Mouse (Mus musculus) spleen, adult 2 months (tissue): Measurements from ENCODE around the gene Cd276. TPM values are rescaled to one million over a fixed set of nuclear protein-coding genes. Genes with fewer than 3 reads are reported as not detected.

Experiments
- DNase-seq, 2 experiments: peaks; one replicate each; pipeline versions ENCODE4 v3.0.0 to v3.0.0-alpha.2; 2012 to 2021; ENCODE audit warnings: low spot score in 2 of 2, low read depth in 1 of 2
- H3K27ac ChIP-seq: fragments of 200-500 bp; 2 replicates; pipeline ENCODE4 v1.5.1; 2012; ENCODE audit warnings: low read length, inconsistent platforms; ENCODE audit not compliant: insufficient read depth
- H3K27me3 ChIP-seq: fragments of 200-500 bp; 2 replicates; pipeline ENCODE4 v1.6.1; 2012; ENCODE audit warnings: mild to moderate bottlenecking, moderate library complexity, low read length, inconsistent platforms; ENCODE audit not compliant: control insufficient read depth, insufficient read depth
- H3K36me3 ChIP-seq: fragments of 200-500 bp; 2 replicates; pipeline ENCODE4 v1.6.1; 2012; ENCODE audit warnings: mild to moderate bottlenecking, low read length, inconsistent platforms; ENCODE audit not compliant: control insufficient read depth, insufficient read depth
- H3K4me1 ChIP-seq: fragments of 200-500 bp; 2 replicates; pipeline ENCODE4 v1.6.1; 2011; ENCODE audit warnings: inconsistent platforms; ENCODE audit not compliant: control insufficient read depth, insufficient read depth, insufficient read length
- H3K4me3 ChIP-seq: fragments of 200-500 bp; 2 replicates; pipeline ENCODE4 v1.5.1; 2011; ENCODE audit warnings: mild to moderate bottlenecking, inconsistent platforms; ENCODE audit not compliant: insufficient read depth, insufficient read length; ENCODE audit errors: extremely low read depth
- CTCF ChIP-seq: fragments of 200-500 bp; IDR thresholded peaks from 2 replicates; pipeline ENCODE4 v1.5.1; 2011; ENCODE audit warnings: mild to moderate bottlenecking, inconsistent platforms; ENCODE audit not compliant: insufficient read depth, insufficient read length, insufficient replicate concordance; ENCODE audit errors: extremely low read depth
- POLR2A ChIP-seq: fragments of 200-500 bp; IDR thresholded peaks from 2 replicates; pipeline ENCODE4 v1.6.1; 2011; ENCODE audit warnings: low read depth, low read length, inconsistent platforms
- WGBS: fragments of 180-500 bp; shearing (Covaris S2); methylation state at CpG from one replicate; pipeline ENCODE4 v1.1.7; 2018; 5-methylcytosine and 5-hydroxymethylcytosine counted together
- polyA plus RNA-seq: library from polyadenylated mRNA; depleted of rRNA; stranded (reverse); fragments of >200 nt; gene quantifications from 2 replicates; pipeline ENCODE4 v1.2.3, GENCODE M21; 2012

Gene Cd276
- polyA plus RNA-seq, 1 experiment = 2.4 TPM

DNA sequence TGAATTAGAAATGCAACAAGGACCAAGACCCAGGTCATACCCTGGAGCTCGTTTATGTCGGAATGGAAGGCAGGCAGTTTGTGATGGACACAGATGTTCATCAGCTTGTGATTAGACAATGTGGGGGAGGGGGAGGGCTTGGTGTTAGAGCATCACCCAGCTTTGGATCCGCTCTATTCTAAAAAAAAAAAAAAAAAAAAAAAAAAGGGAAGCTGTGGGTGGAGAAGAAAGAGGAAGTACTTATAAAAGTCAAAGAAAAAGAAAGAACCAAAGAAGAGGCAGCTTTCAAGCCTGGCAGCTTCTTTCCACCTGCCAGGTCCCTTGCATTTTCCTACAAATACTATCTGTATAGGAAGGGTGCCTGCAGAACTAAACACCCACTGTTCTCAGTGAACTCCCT is 17.5 kb downstream of the Cd276 start:
- H3K27me3 ChIP-seq = no peaks in the 10 kb centered on the region
- no peaks in the 10 kb centered on the region for H3K36me3 ChIP-seq
- peaks cover 32% of the 10 kb centered on the region for H3K4me1 ChIP-seq
- TF ChIP-seq CTCF (no peak), POLR2A (no peak)
- DNase-seq = peak; percentile 26 to 68
- H3K4me3 ChIP-seq = peak overlapping the region; percentile 39; the same call in 1 of the 2 replicates
- WGBS = 2% methylated on average over 3 of the region's 3 CpGs
- H3K27ac ChIP-seq = peak overlapping the region; percentile 60

DNA sequence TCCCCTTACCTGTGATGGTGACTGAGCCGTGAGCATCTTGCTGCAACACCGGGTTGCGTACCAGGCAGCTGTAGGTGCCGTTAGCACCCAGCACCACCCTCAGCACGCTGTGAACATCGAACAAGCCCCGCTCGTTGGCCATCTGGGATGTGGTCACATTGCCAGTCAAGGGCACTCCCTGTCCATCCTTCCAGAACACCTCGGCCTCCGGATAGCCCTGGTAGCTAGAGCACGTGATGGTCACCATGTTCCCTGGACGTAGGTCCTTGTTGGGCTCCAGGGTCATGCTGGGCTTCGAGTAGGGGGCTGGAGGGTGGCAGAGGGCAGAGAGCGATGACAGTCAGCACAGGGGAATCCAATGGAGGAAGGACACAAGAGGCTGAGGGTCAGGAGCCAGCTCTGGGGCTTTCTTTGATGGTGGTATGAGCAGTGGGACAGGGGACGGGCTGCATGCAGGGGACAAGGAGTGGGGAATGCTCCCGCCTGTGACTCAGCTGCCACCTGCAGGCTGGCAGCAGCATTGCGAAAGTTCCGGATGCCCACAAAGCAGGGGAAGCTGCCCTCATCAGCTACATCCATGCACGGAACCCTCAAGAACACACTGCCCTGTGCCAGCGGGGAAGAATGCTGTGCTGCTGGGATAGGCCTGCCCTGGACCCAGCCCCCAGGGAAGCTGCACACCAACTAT is 19.6 kb downstream of the Cd276 start:
- Histone ChIP-seq H3K4me3 (no peak overlapping the region; the same call in 1 of the 2 replicates), H3K27ac (no peak overlapping the region), H3K4me1 (peaks cover 25% of the 10 kb centered on the region), H3K27me3 (no peaks in the 10 kb centered on the region), H3K36me3 (no peaks in the 10 kb centered on the region)
- 64% methylated on average over 20 of the region's 20 CpGs for WGBS
- TF ChIP-seq CTCF (peak; percentile 89), POLR2A (no peak)
- DNase-seq = peak in 1 of 2 experiments; percentile 57

DNA sequence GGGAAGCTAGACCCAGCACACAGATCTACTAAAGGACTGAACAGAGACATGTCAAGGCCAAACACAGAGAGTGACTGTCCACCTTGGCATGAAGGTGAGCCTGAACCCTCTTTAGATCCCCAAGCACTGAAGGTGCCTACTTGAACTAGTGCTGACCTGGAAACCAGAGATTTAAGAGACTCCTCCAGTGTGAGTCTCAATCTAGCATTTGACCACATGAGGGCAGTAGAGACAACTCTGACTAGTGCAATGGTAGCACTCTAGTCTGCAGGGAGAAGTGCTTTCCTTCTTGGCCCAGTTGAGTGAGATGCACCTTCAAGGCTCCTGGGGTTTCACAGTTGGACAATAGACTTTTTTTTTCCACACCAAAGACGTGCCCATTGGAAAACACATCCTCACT is 20.5 kb downstream of the Cd276 start:
- no peak overlapping the region for H3K4me3 ChIP-seq
- H3K36me3 ChIP-seq = no peaks in the 10 kb centered on the region
- 45% methylated on average over 1 of the region's 1 CpGs for WGBS
- DNase-seq = peak; percentile 58 to 59
- H3K27ac ChIP-seq = no peak overlapping the region
- no peaks in the 10 kb centered on the region for H3K27me3 ChIP-seq
- peaks cover 25% of the 10 kb centered on the region for H3K4me1 ChIP-seq
- TF ChIP-seq CTCF (no peak), POLR2A (no peak)

DNA sequence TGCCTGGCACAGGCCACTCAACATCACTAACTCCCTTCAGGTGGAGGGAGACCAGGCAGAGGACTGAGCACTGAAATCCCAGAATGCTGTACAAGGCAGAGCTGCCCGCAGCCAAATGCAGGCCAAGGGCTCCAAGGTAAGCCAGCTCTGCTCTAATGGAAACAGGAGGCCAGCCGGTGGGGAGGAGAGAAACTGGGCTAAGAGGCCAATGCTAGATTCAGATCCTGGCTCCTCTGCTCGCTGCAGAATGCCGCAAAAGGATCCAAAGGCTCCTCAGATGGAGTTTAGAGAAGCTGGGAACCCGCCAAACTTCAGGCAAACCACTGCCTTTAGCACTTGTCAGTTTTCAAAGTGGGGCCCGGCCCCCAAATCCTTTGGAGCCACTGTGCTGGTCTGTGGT is 21.9 kb downstream of the Cd276 start:
- 91% methylated on average over 6 of the region's 6 CpGs for WGBS
- TF ChIP-seq CTCF (no peak), POLR2A (no peak)

DNA sequence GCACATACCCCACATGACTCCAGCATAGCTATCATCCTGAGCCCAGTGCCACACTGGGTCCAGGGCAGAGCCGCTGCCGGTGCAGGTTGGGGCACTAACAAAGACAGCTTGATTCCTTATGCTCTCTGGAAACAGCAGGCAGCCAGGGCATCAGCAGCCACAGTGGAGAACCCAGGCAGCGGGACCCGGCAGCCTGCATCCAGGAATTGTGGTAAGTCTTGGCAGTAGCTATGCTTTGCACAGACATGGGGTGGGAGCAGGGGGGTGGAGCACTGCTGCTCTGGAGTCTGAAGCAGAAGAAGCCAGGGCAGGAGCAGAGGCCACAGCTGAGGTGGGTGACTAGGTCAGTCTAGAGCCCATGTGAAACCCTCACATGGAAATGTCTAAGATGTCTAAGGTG is 23.0 kb downstream of the Cd276 start:
- no peak for TF ChIP-seq CTCF
- TF ChIP-seq POLR2A = no peak
- Histone ChIP-seq H3K4me1 (peaks cover 16% of the 10 kb centered on the region), H3K27me3 (no peaks in the 10 kb centered on the region), H3K36me3 (no peaks in the 10 kb centered on the region), H3K27ac (no peak overlapping the region), H3K4me3 (no peak overlapping the region)
- 97% methylated on average over 4 of the region's 4 CpGs for WGBS
- DNase-seq = no peak

More for the DNA sequence above, 21.9 kb downstream of the Cd276 start:
- Histone ChIP-seq H3K27me3 (no peaks in the 10 kb centered on the region), H3K27ac (no peak overlapping the region), H3K4me1 (peaks cover 23% of the 10 kb centered on the region), H3K4me3 (no peak overlapping the region), H3K36me3 (no peaks in the 10 kb centered on the region)
- DNase-seq = no peak

DNA sequence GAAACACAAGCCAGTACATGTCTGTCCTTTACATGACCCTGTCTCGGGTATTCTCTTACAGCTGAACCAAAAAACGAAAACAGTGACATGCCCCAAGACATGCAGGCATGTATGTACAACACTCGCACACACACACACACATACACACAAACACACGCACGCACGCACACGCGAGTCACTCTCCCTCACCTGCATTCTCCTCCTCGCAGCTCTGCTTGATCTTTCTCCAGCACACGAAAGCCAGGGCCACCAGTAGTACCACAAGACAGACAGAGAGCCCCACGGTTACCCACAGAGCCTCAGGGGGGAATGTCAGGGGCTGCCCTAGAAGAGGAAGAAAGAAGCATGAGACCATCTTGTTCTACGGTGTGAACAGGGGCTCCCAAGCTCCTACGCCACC is 24.8 kb downstream of the Cd276 start:
- Histone ChIP-seq H3K4me3 (no peak overlapping the region), H3K4me1 (peaks cover 2% of the 10 kb centered on the region; the same call in 1 of the 2 replicates), H3K27me3 (no peaks in the 10 kb centered on the region), H3K27ac (no peak overlapping the region), H3K36me3 (no peaks in the 10 kb centered on the region)
- no peak for DNase-seq
- WGBS = 57% methylated on average over 13 of the region's 13 CpGs
- no peak for TF ChIP-seq CTCF
- no peak for TF ChIP-seq POLR2A

DNA sequence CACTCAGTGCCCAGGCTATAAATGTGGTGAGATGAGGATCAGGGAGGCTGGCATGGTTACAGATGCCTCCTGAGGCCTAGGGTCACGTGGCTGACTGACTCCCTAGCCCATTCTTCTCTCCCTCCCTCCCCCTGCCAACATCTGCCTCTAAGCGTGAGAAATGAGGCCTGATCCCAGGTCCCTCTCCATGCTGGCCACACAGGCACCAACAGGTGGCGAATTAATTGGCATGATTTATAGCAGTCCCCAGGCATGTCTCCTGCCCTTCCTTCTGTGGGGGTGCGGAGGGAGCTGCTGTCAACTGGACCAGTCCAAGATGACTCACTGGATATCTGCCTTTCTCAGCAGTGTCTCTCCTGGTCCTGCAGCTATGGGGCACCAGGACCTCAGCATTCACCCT is 27.4 kb downstream of the Cd276 start:
- no peaks in the 10 kb centered on the region for H3K36me3 ChIP-seq
- DNase-seq = no peak
- TF ChIP-seq CTCF = no peak
- no peak for TF ChIP-seq POLR2A
- no peaks in the 10 kb centered on the region for H3K4me1 ChIP-seq
- no peak overlapping the region for H3K4me3 ChIP-seq
- WGBS = 76% methylated on average over 4 of the region's 4 CpGs
- H3K27me3 ChIP-seq = no peaks in the 10 kb centered on the region
- H3K27ac ChIP-seq = no peak overlapping the region
